Mouse (Mus musculus) B cell, adult 67 days (primary cell): ENCODE results near the gene Aqp2. TPM values are rescaled to one million over a fixed set of nuclear protein-coding genes. Genes with fewer than 3 reads are reported as not detected.

ENCODE experiments used
- total RNA-seq, 2 experiments: library from RNA; stranded (reverse); gene quantifications; 4 replicates each; pipeline ENCODE4 v1.2.4; 2023

Aqp2 gene
- not detected for total RNA-seq

DNA sequence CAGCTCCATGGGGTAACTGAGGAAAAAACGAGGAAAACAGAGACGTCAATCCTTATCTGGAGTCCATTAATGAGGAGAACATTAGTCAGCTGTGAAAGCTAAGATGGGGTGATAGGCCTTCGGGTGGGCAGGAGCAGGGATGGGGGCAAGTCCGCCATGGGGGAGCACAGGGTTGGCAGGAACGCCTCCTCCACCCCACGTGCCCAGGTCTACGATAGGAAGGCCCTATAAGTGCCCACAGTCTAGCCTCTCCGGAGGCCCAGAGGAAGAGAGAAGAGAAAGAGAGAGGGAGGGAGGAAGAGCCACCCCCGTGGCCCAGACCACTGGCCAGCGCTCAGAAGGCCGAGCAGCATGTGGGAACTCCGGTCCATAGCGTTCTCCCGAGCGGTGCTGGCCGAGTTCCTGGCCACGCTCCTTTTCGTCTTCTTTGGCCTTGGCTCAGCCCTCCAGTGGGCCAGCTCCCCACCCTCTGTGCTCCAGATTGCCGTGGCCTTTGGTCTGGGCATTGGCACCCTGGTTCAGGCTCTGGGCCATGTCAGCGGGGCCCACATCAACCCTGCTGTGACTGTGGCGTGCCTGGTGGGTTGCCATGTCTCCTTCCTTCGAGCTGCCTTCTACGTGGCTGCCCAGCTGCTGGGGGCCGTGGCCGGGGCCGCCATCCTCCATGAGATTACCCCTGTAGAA is at the start of gene Aqp2:
TSS of gene Aqp2 (plus strand) at position 254 of the 684 bp plus-strand sequence.

DNA sequence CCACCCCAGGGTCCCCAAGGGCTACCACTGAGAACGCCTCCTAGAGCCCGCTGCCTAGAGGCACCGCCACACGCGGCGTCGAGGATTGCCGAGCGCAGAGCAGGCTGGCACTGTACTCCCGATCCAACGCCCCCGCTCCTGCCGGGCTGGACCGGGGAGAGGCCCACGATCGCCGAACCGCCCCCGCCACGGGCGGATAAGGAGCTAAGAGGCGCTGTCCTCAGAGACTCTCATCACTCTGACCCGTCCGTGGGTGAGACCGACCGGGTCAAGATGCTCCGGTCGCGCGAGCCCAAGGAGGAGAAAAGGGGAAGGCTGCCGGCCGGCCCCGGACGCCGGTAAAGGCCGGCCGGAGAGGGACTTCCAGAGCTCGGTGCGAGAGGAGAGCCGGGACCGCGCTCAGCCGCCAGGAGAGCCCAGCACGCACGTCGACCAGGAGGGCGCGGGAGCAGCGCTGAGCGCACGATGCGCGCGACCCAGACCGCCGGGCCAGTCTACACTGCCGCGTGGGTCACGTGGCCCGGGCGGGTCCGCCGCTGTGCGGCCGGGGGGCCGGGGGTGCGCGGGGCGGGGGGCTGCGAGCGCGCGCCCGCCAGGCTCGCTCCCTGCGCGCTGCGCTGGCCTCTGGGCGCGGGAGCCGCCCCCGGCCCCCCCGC is 11.7 kb downstream of the Aqp2 start, which contains the start of gene Aqp5:
TSS of gene Aqp5 (plus strand) at position 354 of the 656 bp plus-strand sequence.

DNA sequence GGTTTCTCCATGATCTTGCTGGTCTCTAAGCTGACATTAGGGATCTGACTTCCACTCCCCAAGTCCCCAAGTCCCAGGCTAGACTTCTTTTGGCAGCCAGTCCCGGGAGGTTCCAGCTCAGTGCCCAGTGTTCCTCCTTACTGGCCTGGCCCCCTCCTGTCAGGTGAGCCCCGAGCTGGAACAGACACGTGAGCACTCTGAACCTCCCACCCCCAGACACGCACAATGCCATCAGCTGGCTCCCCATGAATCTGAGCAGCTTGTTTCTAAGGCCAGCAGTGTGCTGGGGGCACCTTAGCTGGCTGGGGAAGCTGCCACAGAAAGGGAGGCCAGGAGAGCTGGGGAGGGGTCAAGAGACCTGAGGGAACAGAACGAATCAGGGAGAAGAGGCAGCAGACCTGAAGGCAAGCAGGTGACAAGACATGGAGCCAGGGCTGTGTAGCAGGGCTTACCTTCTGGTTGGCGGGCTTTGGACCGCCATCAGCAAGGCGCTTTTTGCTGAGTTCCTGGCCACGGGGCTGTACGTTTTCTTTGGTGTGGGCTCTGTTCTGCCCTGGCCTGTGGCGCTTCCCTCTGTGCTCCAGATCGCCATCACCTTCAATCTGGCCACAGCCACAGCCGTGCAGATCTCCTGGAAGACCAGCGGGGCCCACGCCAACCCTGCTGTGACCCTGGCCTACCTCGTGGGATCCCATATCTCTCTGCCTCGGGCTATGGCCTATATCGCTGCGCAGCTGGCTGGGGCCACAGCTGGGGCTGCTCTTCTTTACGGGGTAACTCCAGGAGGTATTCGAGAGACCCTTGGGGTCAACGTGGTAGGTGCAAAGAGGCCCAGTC is 22.3 kb downstream of the Aqp2 start, which contains the start of gene Aqp6:
TSS of gene Aqp6 (plus strand) at position 415 of the 837 bp plus-strand sequence.

Other genes starting within 250 kb of the Aqp2 start
- gene Fmnl3, start 208.6 kb upstream of the Aqp2 start, total RNA-seq = 100 to 1,000 TPM; 129 to 150 TPM
- gene Tmbim6, start 186.2 kb upstream of the Aqp2 start, total RNA-seq = 100 to 1,000 TPM; 432 to 442 TPM
- gene Nckap5l, start 121.3 kb upstream of the Aqp2 start, total RNA-seq = 1 to 10 TPM; 6.8 to 8.1 TPM
- 10 to 100 TPM in 1 of 2 experiments, 1 to 10 TPM in 1; 8.0 to 11.9 TPM for gene Bcdin3d, start 104.3 kb upstream of the Aqp2 start, total RNA-seq
- gene Faim2, start 50.9 kb upstream of the Aqp2 start, total RNA-seq = not detected
- gene Aqp5, start 11.7 kb downstream of the Aqp2 start, total RNA-seq = not detected
- not detected for gene Aqp6, start 22.3 kb downstream of the Aqp2 start, total RNA-seq
- 1 to 10 TPM; 4.6 to 6.1 TPM for gene Racgap1, start 72.6 kb downstream of the Aqp2 start, total RNA-seq
- gene Asic1, start 91.3 kb downstream of the Aqp2 start, total RNA-seq = not detected
- 10 to 100 TPM; 60.5 to 72.8 TPM for gene Smarcd1, start 123.1 kb downstream of the Aqp2 start, total RNA-seq
- 1 to 10 TPM; 6.1 to 6.7 TPM for gene Gm17349, start 126.4 kb downstream of the Aqp2 start, total RNA-seq
- gene Gpd1, start 138.5 kb downstream of the Aqp2 start, total RNA-seq = under 1 TPM; 0.67 to 0.98 TPM
- 10 to 100 TPM; 47.2 to 48.6 TPM for gene Cox14, start 146.6 kb downstream of the Aqp2 start, total RNA-seq
- 10 to 100 TPM; 56.3 to 59.3 TPM for gene Cers5, start 193.8 kb downstream of the Aqp2 start, total RNA-seq